Mouse (Mus musculus) hematopoietic stem cell, adult 5-6 weeks (primary cell): ENCODE results near the gene Schip1. TPM values are rescaled to one million over a fixed set of nuclear protein-coding genes. Genes with fewer than 3 reads are reported as not detected.

Experiments used
- ATAC-seq, 2 experiments: fragments of 125-278 bp in 1 of 2; replicated peaks in 1 of 2; 2 replicates each; pipeline ENCODE4 v1.8.0; 2016 to 2017; ENCODE audit warnings: inconsistent platforms in 2 of 2, mild to moderate bottlenecking in 2 of 2, moderate number of reproducible peaks in 2 of 2, low read depth in 1 of 2, moderate TSS enrichment in 1 of 2; ENCODE audit not compliant: low FRiP score in 2 of 2, poor library complexity in 2 of 2, severe bottlenecking in 2 of 2, insufficient read depth in 1 of 2, low TSS enrichment in 1 of 2
- total RNA-seq: library from RNA; stranded (forward); fragments of 172-1452, 232-1000 nt; gene quantifications from 2 replicates; pipeline ENCODE4 v1.2.3, GENCODE M21; 2017

The Schip1 gene
- total RNA-seq, 1 experiment from 2014 or later, result 0.94 TPM

- no peak for ATAC-seq
These were observed 36.7 kb downstream of the Schip1 start for GRCm38 (mm10) chr3:68101343-68101742.

- no peak for ATAC-seq
These were observed 40.6 kb downstream of the Schip1 start for GRCm38 (mm10) chr3:68105081-68105685.

- ATAC-seq, result no peak
These were observed 56.7 kb downstream of the Schip1 start for GRCm38 (mm10) chr3:68121338-68121737.

GRCm38 (mm10) chr3:68126284-68126856, 61.8 kb downstream of the Schip1 start:
- ATAC-seq, result no peak

- no peak for ATAC-seq
These were observed 65.8 kb downstream of the Schip1 start for GRCm38 (mm10) chr3:68130386-68130785.

- ATAC-seq, result no peak
These were observed 74.4 kb downstream of the Schip1 start for GRCm38 (mm10) chr3:68138833-68139627.

GRCm38 (mm10) chr3:68150688-68151087, 86.1 kb downstream of the Schip1 start:
- no peak for ATAC-seq

GRCm38 (mm10) chr3:68160175-68160574, 95.6 kb downstream of the Schip1 start:
- no peak for ATAC-seq

- ATAC-seq, result peak; percentile 98 to 99
These were observed 96.2 kb downstream of the Schip1 start for GRCm38 (mm10) chr3:68160760-68161159.

GRCm38 (mm10) chr3:68178248-68178647, 113.6 kb downstream of the Schip1 start:
- 0 out of 4 replicates have a peak, but pooled peaks of 1 of the 2 experiments have one; percentile 27 for ATAC-seq

GRCm38 (mm10) chr3:68187471-68187870, 122.9 kb downstream of the Schip1 start:
- ATAC-seq, result no peak

GRCm38 (mm10) chr3:68189100-68189499, 124.5 kb downstream of the Schip1 start:
- no peak for ATAC-seq

- ATAC-seq, result no peak
These were observed 132.3 kb downstream of the Schip1 start for GRCm38 (mm10) chr3:68196933-68197332.

- no peak for ATAC-seq
These were observed 136.6 kb downstream of the Schip1 start for GRCm38 (mm10) chr3:68201214-68201613.

GRCm38 (mm10) chr3:68202162-68202902, 137.7 kb downstream of the Schip1 start:
- ATAC-seq, result no peak

GRCm38 (mm10) chr3:68203934-68204467, 139.4 kb downstream of the Schip1 start:
- no peak for ATAC-seq

GRCm38 (mm10) chr3:68210422-68210821, 145.8 kb downstream of the Schip1 start:
- no peak for ATAC-seq
